Mouse (Mus musculus) heart, embryonic 10.5 days (tissue): ENCODE measurements around the gene H2afj. TPM values are rescaled to one million over a fixed set of nuclear protein-coding genes. Genes with fewer than 3 reads are reported as not detected.
A peak's percentile ranks its signal among the peaks of the same experiment; 100 is the strongest.

Experiments used
- DNase-seq: peaks from one replicate; pipeline ENCODE4 v3.0.0-alpha.2; 2017; ENCODE audit warnings: low spot score
- H3K27ac ChIP-seq: fragments of 300-500 bp; sonication (generic); 2 replicates; pipeline ENCODE4 v1.5.1; 2016; ENCODE audit warnings: mild to moderate bottlenecking
- H3K27me3 ChIP-seq: fragments of 300-500 bp; sonication (generic); 2 replicates; pipeline ENCODE4 v1.6.1; 2016; ENCODE audit warnings: mild to moderate bottlenecking; ENCODE audit not compliant: poor library complexity, insufficient read depth, severe bottlenecking
- H3K36me3 ChIP-seq: fragments of 300-500 bp; sonication (generic); 2 replicates; pipeline ENCODE4 v1.6.1; 2016; ENCODE audit warnings: mild to moderate bottlenecking, moderate library complexity
- H3K4me1 ChIP-seq: fragments of 300-500 bp; sonication (generic); 2 replicates; pipeline ENCODE4 v1.6.1; 2016; ENCODE audit warnings: mild to moderate bottlenecking
- H3K4me3 ChIP-seq: fragments of 300-500 bp; sonication (generic); 2 replicates; pipeline ENCODE4 v1.5.1; 2016; ENCODE audit warnings: mild to moderate bottlenecking, moderate library complexity
- H3K9me3 ChIP-seq: fragments of 300-500 bp; sonication (generic); 2 replicates; pipeline ENCODE4 v1.6.1; 2016; ENCODE audit warnings: mild to moderate bottlenecking, moderate library complexity
- WGBS: fragments of 180-500 bp; shearing (Covaris S2); methylation state at CpG from one replicate; pipeline ENCODE4 v1.1.7; 2016; 5-methylcytosine and 5-hydroxymethylcytosine counted together
- microRNA-seq: library from miRNA; unstranded; fragments of <30 nt; microRNA quantifications from one replicate; pipeline ENCODE4, GENCODE M21; 2017
- polyA plus RNA-seq: library from polyadenylated mRNA; unstranded; fragments of >200 nt; fragmentation: Nextera tagmentation; extraction: Ambion mirVana; gene quantifications from 2 replicates; pipeline ENCODE4 v1.2.1, GENCODE M21; 2016

Gene H2afj
- polyA plus RNA-seq, 1 experiment from 2014 or later, result 88.2 TPM

DNA sequence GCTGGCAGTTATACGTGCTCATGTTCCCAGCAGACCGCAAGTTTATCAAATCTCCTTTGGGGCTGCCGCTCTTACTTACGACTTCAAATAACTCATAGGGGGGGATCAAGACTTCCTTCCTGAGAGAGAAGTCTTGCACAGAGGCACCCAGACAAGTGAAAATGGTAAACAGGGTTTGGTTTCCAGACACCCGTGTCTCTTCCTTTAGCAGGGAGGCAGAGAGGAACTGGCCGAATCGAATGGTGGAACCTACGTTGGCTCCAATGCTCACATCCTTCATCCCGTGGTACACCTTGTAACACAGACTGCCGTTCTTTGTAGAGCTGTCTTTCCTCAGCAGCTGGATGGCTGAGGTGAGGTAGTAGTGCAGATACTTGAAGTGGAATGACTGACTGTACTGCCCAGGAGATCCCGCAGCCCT is 46.3 kb downstream of the H2afj start:
- DNase-seq, result no peak
- H3K4me3 ChIP-seq, result no peak overlapping the region
- peaks cover 55% of the 10 kb centered on the region for H3K4me1 ChIP-seq
- no peaks in the 10 kb centered on the region for H3K9me3 ChIP-seq
- peaks cover 8% of the 10 kb centered on the region for H3K36me3 ChIP-seq
- H3K27me3 ChIP-seq, result no peaks in the 10 kb centered on the region
- H3K27ac ChIP-seq, result peak overlapping the region; percentile 39; the same call in 1 of the 2 replicates
- WGBS, result 77% methylated on average over 11 of the region's 11 CpGs

DNA sequence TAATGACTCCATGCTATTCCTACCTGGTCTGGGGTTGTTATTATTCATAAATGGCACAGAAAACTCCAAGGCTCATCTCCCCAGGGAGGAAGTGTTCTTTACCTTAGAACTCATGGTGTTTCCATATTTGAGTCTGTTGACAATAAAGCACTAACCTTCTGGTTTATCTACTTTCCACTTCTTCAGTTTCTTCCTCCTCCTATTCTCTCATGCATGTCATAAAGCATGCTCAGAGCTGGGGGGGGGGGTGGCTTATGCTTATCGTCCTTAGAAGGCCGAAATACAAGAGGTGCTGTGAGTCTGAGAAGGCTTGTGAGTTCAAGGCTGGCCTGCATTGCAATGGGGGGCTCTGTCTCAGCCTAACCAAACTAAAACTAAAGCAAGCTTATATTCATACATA is 47.1 kb downstream of the H2afj start:
- H3K9me3 ChIP-seq, result no peaks in the 10 kb centered on the region
- H3K27me3 ChIP-seq, result no peaks in the 10 kb centered on the region
- H3K4me3 ChIP-seq, result peak overlapping the region; percentile 48; the same call in 1 of the 2 replicates
- peaks cover 63% of the 10 kb centered on the region for H3K4me1 ChIP-seq
- no peak for DNase-seq
- peak overlapping the region; percentile 89 for H3K27ac ChIP-seq
- 73% methylated on average over 2 of the region's 2 CpGs for WGBS
- H3K36me3 ChIP-seq, result peaks cover 6% of the 10 kb centered on the region

DNA sequence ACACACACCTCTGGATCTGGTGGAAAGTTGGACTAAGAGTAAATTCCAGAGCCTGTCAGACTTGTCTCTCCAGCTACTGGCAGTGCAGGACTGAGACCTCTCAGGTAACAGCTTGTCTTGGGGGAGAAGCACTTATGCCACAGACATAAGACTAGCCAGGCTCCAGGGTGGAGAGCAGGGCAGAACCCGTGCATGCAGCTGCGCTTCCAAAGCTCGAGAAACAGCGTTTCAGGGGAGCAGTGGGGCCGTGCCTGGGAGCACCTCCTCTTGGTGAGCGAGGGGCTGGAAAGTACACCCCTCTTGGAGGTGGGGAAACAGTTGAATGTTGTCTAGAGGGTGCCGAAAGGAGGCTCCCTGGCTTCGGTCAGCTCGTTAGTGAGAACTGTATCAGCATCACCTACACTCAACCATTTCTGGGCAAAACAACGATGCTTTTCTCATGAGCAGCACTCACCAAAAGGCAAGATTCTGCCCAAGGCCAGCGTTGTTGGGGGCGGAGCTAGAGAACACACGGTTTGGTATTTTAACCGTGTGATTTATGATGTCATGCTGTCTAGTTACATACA is 48.1 kb downstream of the H2afj start:
- no peak for DNase-seq
- Histone ChIP-seq H3K4me3 (peak overlapping the region; percentile 48), H3K27ac (peak overlapping the region; percentile 89), H3K4me1 (peaks cover 70% of the 10 kb centered on the region), H3K9me3 (no peaks in the 10 kb centered on the region), H3K27me3 (no peaks in the 10 kb centered on the region), H3K36me3 (peaks cover 6% of the 10 kb centered on the region)
- 27% methylated on average over 14 of the region's 14 CpGs for WGBS

DNA sequence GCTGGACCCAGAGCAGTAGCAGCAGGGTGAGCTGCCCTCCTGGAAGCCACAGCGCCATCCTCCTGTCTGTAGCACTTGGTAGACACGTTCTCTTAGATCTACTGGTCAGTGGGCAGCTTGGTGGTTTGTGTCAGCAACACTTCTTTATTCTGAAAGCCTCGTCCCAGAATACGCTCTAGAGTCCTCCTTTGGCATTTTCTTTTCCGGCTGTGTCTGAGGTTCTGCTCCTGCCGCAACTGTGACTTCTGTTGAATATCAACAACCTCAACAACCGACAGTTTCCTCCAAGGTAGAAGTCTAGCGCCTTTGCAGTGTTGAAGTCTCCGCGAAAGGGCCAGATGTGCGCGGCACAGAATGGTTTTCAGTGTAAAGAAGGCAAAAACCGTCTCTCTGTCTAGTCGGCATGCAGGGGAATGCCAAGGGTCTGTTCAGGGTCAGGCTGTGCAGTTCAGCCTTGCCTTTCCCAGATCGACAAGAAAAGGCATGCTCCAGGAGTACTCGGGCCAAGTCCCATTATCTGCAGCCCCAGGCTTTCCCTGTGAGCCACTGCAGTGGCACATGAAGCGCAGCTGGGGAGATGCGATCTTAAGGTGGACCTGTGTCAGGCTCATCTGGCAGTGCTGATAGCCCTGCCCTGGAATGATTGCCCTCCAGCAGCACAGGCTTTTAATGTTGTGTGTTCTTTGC is 49.3 kb downstream of the H2afj start, which contains the start of gene Art4:
Gene Art4 (minus strand): TSS at position 548 of the 687 bp plus-strand sequence.
- peaks cover 67% of the 10 kb centered on the region for H3K4me1 ChIP-seq
- H3K9me3 ChIP-seq, result no peaks in the 10 kb centered on the region
- 14% methylated on average over 18 of the region's 18 CpGs for WGBS
- H3K4me3 ChIP-seq, result peak within 1 kb of the TSS; percentile 48
- no peaks in the 10 kb centered on the region; the same call in 1 of the 2 replicates for H3K36me3 ChIP-seq
- H3K27me3 ChIP-seq, result no peaks in the 10 kb centered on the region
- H3K27ac ChIP-seq, result peak within 1 kb of the TSS; percentile 89
- DNase-seq, result peak; percentile 94

DNA sequence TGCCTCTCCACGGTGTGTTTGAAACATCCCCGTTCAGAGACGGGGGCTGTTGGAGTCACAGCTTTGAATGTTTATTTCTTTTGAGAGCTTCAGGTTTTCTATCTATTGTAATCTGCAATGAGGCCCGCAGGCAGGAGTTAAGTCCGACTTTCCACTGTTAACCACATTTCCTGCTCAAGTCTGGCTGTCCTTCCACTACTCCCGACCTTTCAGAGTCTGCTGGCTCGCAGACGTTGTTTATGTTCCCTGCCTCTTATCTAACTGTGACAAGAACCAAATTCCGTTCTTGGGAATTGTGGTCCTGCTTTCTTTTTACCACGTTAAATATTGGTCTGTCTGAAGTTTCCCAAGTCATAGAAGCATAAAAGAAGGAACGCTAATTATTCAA is 49.8 kb downstream of the H2afj start:
- Histone ChIP-seq H3K36me3 (no peaks in the 10 kb centered on the region; the same call in 1 of the 2 replicates), H3K9me3 (no peaks in the 10 kb centered on the region), H3K27me3 (no peaks in the 10 kb centered on the region), H3K4me3 (peak overlapping the region; percentile 48), H3K27ac (peak overlapping the region; percentile 89), H3K4me1 (peaks cover 64% of the 10 kb centered on the region)
- no peak for DNase-seq
- 8% methylated on average over 11 of the region's 11 CpGs for WGBS

DNA sequence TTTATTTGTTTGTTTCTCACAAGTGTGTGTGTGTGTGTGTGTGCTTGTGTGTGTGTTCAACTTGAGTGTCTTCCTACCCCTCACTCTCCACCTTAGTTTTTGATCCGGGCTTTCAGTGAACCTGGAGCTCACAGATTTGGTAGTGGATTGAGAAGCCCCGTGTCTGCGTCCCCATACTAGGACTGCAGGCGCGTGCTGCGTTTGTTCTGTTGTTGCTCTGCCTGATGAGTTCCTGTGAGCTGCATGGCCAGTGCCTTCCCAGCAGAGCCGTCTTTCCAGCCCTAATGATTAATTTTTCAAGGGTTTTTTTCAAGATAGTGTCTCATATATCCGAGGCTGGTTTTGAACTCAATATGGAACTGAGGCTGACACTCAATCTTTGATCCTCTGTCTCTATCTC is 50.4 kb downstream of the H2afj start:
- no peaks in the 10 kb centered on the region for H3K27me3 ChIP-seq

More for the DNA sequence above, 50.4 kb downstream of the H2afj start:
- peaks cover 63% of the 10 kb centered on the region for H3K4me1 ChIP-seq
- no peaks in the 10 kb centered on the region for H3K36me3 ChIP-seq
- H3K27ac ChIP-seq, result peak overlapping the region; percentile 89
- DNase-seq, result no peak
- H3K4me3 ChIP-seq, result no peak overlapping the region
- no peaks in the 10 kb centered on the region for H3K9me3 ChIP-seq
- WGBS, result 27% methylated on average over 8 of the region's 8 CpGs

Small RNA genes lying within 50 kb of the gene (microRNA-seq; reads per million reads assigned to microRNA genes)
- gene Gm44364, result not detected

Other genes starting within 250 kb of the H2afj start
- 3.1 and 6.0 TPM in 2 replicates for gene Plbd1, start 146.3 kb upstream of the H2afj start, polyA plus RNA-seq
- 0.10 TPM in 1 of 2 replicates, not detected in the other for gene Gucy2c, start 26.5 kb upstream of the H2afj start, polyA plus RNA-seq
- 0.25 and 0.63 TPM in 2 replicates for gene Hist4h4, start 3.8 kb upstream of the H2afj start, polyA plus RNA-seq
- 2.4 and 2.7 TPM in 2 replicates for gene BC049715, start 19.4 kb downstream of the H2afj start, polyA plus RNA-seq
- 111 and 120 TPM in 2 replicates for gene Wbp11, start 20.0 kb downstream of the H2afj start, polyA plus RNA-seq
- not detected in 2 replicates for gene Smco3, start 27.2 kb downstream of the H2afj start, polyA plus RNA-seq
- 12.8 and 15.8 TPM in 2 replicates for gene Art4, start 49.5 kb downstream of the H2afj start, polyA plus RNA-seq
- 10.7 and 12.2 TPM in 2 replicates for gene Mgp, start 67.6 kb downstream of the H2afj start, polyA plus RNA-seq
- gene Erp27, start 113.9 kb downstream of the H2afj start, polyA plus RNA-seq, result 0.55 and 0.73 TPM in 2 replicates
- not detected in 2 replicates for gene Pde6h, start 115.6 kb downstream of the H2afj start, polyA plus RNA-seq
- 105 and 111 TPM in 2 replicates for gene Arhgdib, start 133.7 kb downstream of the H2afj start, polyA plus RNA-seq